Mouse (Mus musculus) bone marrow macrophage, adult 2 months (primary cell): ENCODE measurements around the gene Atf6b. TPM values are rescaled to one million over a fixed set of nuclear protein-coding genes. Genes with fewer than 3 reads are reported as not detected.

Experiments used
- H3K27ac ChIP-seq: 2 replicates; pipeline ENCODE4 v1.5.1; 2012; ENCODE audit warnings: low read depth, low read length; ENCODE audit not compliant: insufficient read depth
- H3K4me1 ChIP-seq: 2 replicates; pipeline ENCODE4 v1.6.1; 2012; ENCODE audit warnings: low read length; ENCODE audit not compliant: control insufficient read depth, insufficient read depth
- H3K4me3 ChIP-seq: 2 replicates; pipeline ENCODE4 v1.5.1; 2012; ENCODE audit warnings: mild to moderate bottlenecking, low read length, moderate library complexity; ENCODE audit not compliant: insufficient read depth
- CTCF ChIP-seq: IDR thresholded peaks from 2 replicates; pipeline ENCODE4 v1.5.1; 2012; ENCODE audit warnings: low read depth, mild to moderate bottlenecking, low read length, moderate library complexity
- POLR2A ChIP-seq: IDR thresholded peaks from 2 replicates; pipeline ENCODE4 v1.6.1; 2012; ENCODE audit warnings: mild to moderate bottlenecking, low read depth, low read length, borderline replicate concordance
- polyA plus RNA-seq: library from polyadenylated mRNA; stranded (reverse); fragments of >200 nt; gene quantifications from 2 replicates; pipeline ENCODE4 v1.2.4, GENCODE M21; 2012; ENCODE audit not compliant: missing spikeins, insufficient read depth, insufficient read length

The Atf6b gene
- polyA plus RNA-seq, 1 experiment, result 62.7 TPM

DNA sequence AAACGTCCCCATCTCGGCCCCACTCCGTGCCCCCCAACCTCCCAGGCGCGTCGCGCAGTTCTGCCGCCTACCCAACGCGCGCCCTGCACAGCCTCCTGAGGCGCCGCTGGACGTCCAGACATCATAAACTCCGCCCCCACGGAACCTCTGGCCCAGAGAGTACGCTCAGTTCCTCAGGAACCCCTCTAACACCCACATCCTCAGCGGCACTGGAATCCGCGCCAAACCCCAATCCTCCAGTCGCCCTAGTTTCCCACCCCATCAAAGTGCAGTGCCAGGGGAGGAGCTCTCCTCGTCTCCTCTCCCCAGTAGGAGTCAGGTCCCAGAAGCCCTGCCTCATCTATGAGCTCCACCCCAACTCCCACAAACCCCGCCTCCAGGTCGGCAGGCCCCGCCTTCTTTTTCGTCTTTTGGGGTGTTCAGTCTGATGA is 14.7 kb upstream of the Atf6b start:
- peaks cover 53% of the 10 kb centered on the region for H3K4me1 ChIP-seq
- TF ChIP-seq POLR2A (no peak), CTCF (no peak)
- peak overlapping the region; percentile 77 for H3K4me3 ChIP-seq
- H3K27ac ChIP-seq, result peak overlapping the region; percentile 99

DNA sequence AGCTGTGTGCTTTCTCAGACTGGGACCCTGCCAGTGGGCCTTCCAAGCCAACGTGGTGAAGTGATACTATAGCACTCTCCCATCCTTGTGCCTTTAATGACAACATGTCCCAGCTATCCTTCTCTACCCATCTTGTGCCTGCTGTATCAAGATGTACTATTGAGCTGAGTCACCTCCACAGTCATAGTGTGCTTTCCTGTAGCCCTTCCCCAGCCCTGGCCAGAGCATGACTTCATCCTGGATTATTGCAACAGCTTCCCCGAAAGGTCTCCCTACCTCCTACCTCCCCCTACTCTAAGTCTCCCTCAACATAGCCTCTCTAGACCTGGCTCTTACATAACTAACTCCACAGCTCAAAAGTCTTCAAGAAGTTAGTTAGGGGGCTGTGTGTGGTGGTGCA is 11.3 kb upstream of the Atf6b start:
- no peak overlapping the region for H3K4me3 ChIP-seq
- no peak overlapping the region for H3K27ac ChIP-seq
- peaks cover 72% of the 10 kb centered on the region for H3K4me1 ChIP-seq
- no peak for TF ChIP-seq POLR2A
- no peak for TF ChIP-seq CTCF

DNA sequence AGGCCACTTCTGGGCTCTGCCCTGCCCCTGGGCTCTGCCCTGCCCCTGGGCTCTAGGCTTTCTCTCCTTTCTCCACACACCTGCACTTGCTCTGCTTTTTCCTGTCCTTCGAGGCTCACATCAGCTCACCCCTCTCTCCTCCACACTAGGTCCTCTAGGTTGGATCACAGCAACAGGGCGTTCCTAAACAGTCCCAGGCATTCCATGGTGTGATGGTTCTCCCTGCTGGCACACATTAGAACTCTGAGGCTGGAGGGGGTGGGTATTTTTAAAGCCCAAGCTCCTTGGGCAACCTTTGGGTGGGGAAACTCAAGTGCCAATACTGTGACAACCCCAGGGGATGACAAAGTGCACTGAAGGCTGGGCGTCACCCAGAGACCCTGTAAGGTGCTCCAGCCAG is 9.5 kb upstream of the Atf6b start:
- peak overlapping the region; percentile 18; the same call in 1 of the 2 replicates for H3K27ac ChIP-seq

DNA sequence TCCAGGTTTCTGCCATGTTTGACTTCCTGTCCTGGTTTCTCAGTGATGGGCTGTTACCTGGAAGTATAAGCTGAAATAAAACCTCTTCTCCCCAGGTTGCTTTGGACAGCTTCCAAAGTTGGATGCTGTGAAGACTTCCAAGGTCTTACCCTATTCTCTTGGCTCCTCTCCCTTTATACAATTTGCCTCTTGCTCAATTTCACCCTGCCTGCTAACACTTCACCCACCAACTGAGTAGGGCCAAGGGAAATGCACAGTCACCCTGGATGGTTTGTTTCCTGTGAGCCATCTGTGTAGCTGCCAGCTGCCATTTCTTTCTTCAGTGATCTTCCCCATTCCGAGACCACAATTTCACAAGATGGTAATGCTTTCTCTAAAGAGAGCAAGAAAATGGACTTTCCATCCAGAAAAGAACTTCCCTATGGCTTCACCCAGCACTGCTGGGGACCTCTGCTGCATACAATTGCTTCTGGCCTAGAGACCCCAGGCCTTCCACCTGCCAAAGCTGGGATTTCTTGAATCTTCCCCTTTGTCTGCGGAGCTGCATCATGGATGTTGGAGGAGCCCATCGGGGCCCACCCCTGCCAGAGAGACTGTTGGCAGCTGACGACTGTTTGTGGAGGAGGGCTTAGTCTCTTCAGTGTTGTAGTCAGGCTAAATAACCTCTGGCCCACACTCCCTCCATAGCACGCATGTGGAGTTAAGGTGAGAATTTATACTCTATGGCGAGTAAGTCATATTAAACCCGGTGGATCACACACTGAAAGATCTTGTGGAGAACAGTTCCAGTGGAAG is 7.3 kb upstream of the Atf6b start:
- no peak for TF ChIP-seq POLR2A
- peaks cover 81% of the 10 kb centered on the region for H3K4me1 ChIP-seq
- H3K27ac ChIP-seq, result peak overlapping the region; percentile 92
- H3K4me3 ChIP-seq, result peak overlapping the region; percentile 13

More for the DNA sequence above, 9.5 kb upstream of the Atf6b start:
- Histone ChIP-seq H3K4me1 (peaks cover 77% of the 10 kb centered on the region), H3K4me3 (no peak overlapping the region)
- TF ChIP-seq CTCF, result no peak
- no peak for TF ChIP-seq POLR2A

DNA sequence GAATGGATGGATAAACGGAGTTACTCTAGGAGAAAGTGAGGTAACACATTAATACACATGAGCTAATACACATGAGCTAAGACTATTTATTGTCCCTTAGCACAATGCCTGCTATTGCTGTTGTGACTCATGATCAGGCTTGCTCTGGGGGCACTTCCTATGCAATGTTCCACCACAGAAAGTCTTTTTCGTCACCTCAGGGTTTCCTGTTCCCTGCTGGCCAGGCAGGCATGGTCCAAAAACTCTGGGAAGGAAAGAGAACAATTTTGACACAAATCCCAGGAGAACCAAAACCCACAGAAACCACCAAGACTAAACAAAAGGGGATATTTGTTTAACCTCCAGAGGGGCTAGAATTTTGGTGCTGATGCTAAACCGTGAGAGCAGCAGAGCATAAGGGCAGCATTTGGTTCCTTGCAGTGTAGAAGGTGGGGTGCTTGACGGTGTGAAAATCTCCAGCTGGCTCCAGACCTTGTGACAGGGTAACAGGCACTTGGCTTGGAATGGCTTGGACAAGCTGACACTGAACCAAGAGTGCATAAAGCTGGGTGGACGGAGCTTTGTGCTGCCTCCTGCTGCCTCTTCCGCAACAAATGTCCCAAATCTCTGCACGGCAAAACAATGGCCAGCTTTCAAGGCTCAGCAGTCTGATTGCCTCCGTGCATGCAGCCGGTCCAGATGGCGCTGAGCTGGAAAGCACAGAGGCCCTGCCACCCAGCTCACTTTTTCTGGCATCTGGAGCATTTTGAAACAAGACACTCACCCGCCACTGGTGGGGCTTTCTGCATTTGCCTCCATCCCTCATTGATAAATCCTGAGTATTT is 6.0 kb upstream of the Atf6b start:
- no peak overlapping the region for H3K4me3 ChIP-seq
- H3K27ac ChIP-seq, result peak overlapping the region; percentile 92

DNA sequence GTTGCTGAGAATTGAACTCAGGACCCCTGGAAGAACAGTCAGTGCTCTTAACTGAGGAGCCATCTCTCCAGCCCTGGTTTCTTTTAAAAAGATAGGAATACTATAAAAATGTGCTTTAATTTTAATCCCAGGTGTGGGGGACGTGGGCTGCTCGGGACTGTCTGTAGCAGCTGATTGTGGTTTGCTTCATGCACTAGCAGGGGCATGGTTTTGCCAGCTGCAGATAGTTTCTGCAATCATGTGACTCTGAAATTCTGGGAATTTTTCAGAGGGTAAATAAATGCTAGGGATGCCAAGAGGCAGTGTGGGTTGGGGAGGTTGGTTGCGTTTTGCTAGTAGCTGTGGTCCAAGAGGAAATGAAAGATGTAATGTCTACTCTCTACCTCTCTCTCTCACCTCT is 5.0 kb upstream of the Atf6b start:
- peak overlapping the region; percentile 48 for H3K27ac ChIP-seq

More for the DNA sequence above, 6.0 kb upstream of the Atf6b start:
- no peak for TF ChIP-seq POLR2A
- TF ChIP-seq CTCF, result no peak
- H3K4me1 ChIP-seq, result peaks cover 74% of the 10 kb centered on the region

GRCm38 (mm10) chr17:34643379-34643778 is 3.6 kb upstream of the Atf6b start:
- H3K4me1 ChIP-seq, result peaks cover 67% of the 10 kb centered on the region

More for the DNA sequence above, 5.0 kb upstream of the Atf6b start:
- Histone ChIP-seq H3K4me3 (no peak overlapping the region), H3K4me1 (peaks cover 75% of the 10 kb centered on the region)
- TF ChIP-seq POLR2A (no peak), CTCF (no peak)

GRCm38 (mm10) chr17:34643944-34644343 is 3.0 kb upstream of the Atf6b start:
- Histone ChIP-seq H3K4me1 (peaks cover 67% of the 10 kb centered on the region), H3K27ac (peak overlapping the region; percentile 17), H3K4me3 (no peak overlapping the region)
- no peak for TF ChIP-seq CTCF
- no peak for TF ChIP-seq POLR2A

More at GRCm38 (mm10) chr17:34643379-34643778, 3.6 kb upstream of the Atf6b start:
- no peak for TF ChIP-seq POLR2A
- TF ChIP-seq CTCF, result no peak
- Histone ChIP-seq H3K4me3 (no peak overlapping the region), H3K27ac (0 out of 2 replicates have a peak overlapping the region, but pooled peaks have one; percentile 15)

DNA sequence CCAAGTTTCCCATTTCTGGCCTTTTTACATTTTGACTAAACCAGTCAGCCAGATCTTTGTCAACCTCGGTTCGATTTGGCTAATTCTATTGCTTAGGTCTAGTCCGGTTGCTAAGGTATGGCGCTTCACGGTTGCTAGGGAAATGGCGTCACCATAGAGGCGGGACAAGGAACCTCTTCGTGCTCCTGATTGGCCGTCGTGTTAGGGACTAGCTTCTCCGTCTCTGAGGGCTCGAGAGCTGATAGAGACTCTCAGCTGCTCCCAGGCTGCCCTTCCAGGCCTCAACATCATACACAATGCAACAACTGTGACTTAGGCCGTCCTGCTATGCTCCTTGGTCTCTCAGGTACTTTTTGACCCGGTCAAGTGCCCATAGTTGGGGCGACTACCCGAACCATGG is 2.3 kb upstream of the Atf6b start, which contains the start of gene Fkbpl:
TSS of gene Fkbpl (plus strand) at position 157 of the 400 bp plus-strand sequence.
- Histone ChIP-seq H3K4me3 (peak within 1 kb of the TSS; percentile 74), H3K27ac (peak within 1 kb of the TSS; percentile 72), H3K4me1 (peaks cover 68% of the 10 kb centered on the region)
- TF ChIP-seq CTCF (no peak), POLR2A (no peak)
